Mouse (Mus musculus): ENCODE measurements around the gene Timm13.

- no peak for TF ChIP-seq CTCF (IDR thresholded peaks at IDR 0.05; ENCODE audit: borderline replicate concordance, control insufficient read depth, extremely low read depth, insufficient read depth, low read length, poor library complexity)
- TF ChIP-seq POLR2A (IDR thresholded peaks at IDR 0.05; ENCODE audit: control insufficient read depth, extremely low read depth, insufficient read depth, low read length, poor library complexity): no peak
Observed at GRCm38 (mm10) chr10:80870993-80871392, 29.8 kb downstream of the Timm13 start.
